Mouse (Mus musculus) embryonic fibroblast, embryonic 13.5 days (primary cell): ENCODE results near the gene Ptrh2.

Experiments used
- CTCF ChIP-seq: IDR thresholded peaks from 2 replicates; pipeline ENCODE4 v1.5.1; 2011; ENCODE audit warnings: mild to moderate bottlenecking, control low read depth, low read length, moderate library complexity, borderline replicate concordance; ENCODE audit not compliant: insufficient read depth
- POLR2A ChIP-seq: IDR thresholded peaks from 2 replicates; pipeline ENCODE4 v1.6.1; 2011; ENCODE audit warnings: low read depth, mild to moderate bottlenecking, control low read depth, low read length, moderate library complexity

- TF ChIP-seq POLR2A, result no peak
- no peak for TF ChIP-seq CTCF
These were observed 39.2 kb upstream of the Ptrh2 start for GRCm38 (mm10) chr11:86644553-86644952.
